Mouse (Mus musculus) brown adipose tissue, adult 24 weeks (tissue): ENCODE data around the gene Gale. TPM values are rescaled to one million over a fixed set of nuclear protein-coding genes. Genes with fewer than 3 reads are reported as not detected.

Experiments used
- H3K27ac ChIP-seq: fragments of 200-500 bp; replicated peaks from 2 replicates; pipeline ENCODE4 v1.5.1; 2012; ENCODE audit warnings: low read depth, mild to moderate bottlenecking, low read length
- H3K4me1 ChIP-seq: fragments of 200-500 bp; 2 replicates; pipeline ENCODE4 v1.6.1; 2012; ENCODE audit warnings: low read length, mixed read lengths; ENCODE audit not compliant: control insufficient read depth, insufficient read depth, insufficient read length
- H3K4me3 ChIP-seq: fragments of 200-500 bp; 2 replicates; pipeline ENCODE4 v1.5.1; 2012; ENCODE audit warnings: low read depth, mild to moderate bottlenecking, low read length, moderate library complexity; ENCODE audit not compliant: insufficient read depth
- polyA plus RNA-seq: library from polyadenylated mRNA; stranded (reverse); fragments of >200 nt; gene quantifications from 2 replicates; pipeline ENCODE4 v1.2.4, GENCODE M21; 2012; ENCODE audit not compliant: missing spikeins, insufficient read depth, insufficient read length

Gene Gale
- polyA plus RNA-seq = 40.3 and 53.3 TPM in 2 replicates

DNA sequence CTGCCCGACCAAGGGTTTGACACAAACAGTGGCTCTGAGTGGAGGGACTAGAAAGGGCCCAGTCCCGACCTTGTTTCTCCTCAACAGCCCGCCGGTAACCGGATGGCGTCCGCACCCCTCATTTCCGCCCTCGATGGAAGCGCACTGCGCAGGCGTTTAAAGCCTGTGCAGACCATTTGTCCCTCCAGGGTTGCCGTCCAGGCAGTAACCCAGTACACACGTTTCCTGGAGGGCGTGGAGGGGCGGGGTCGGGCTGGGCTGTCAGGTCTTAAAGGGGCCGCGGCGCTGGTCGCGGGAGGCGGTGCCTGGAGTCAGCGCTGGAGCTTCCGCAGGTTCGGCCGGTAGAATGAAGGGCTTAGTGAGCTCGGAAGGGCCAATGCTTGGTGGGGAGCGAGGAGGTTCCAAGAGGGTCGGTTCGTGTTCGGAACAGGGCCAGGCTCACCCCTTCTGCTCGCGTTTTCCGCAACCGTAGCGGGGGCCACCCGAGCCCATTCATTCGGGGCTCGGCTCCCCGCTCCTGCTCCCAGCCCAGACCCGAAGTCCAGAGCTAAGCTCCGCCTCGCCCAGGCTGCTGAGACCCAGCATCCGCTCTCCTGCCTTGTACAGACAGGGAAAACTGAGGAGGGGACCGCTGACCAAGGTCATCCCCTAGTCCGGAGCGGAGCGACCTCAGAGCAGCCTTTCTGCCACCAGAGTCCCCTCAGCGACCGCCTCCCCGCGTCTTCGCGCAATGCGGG, at the start of gene Gale:
TSS of gene Gale (plus strand) at position 271 of the 737 bp plus-strand sequence.
- peak within 1 kb of the TSS; percentile 80 for H3K4me3 ChIP-seq
- H3K4me1 ChIP-seq = peaks cover 13% of the 10 kb centered on the region
- peak within 1 kb of the TSS; percentile 99 for H3K27ac ChIP-seq

DNA sequence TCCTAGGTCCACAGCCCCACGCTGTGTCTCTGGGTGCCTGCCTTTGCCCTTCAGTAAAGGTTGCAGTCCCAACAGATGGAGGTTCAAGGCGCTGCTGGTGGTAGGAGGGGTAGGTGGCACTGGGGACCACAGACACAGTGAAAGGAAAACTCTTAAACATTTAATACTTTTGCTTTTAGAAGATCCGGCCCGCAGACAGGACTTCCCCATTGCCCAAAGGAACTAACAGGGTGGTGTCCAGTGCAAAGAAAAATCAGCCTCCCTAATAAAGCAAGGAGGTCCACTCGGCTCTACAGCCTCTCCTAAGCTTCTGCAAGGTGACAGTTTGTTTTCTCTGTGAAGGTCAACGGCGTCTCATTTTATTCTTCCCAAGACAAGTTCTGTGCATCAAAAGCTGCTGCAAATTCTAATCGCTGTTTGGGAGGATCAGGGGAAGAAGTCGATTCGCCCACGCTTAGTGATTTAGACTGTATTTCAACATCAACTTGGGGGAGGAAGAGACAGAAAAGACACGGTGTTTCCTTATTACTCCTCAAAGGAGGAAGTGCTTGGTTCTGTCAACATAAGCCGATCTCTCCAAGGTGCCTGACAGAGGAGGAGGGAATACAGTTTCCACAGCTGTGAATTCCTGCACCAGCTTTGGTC, 44.8 kb upstream of the Gale start:
- no peaks in the 10 kb centered on the region for H3K4me1 ChIP-seq
- peak overlapping the region; percentile 75 for H3K27ac ChIP-seq
- H3K4me3 ChIP-seq = no peak overlapping the region

DNA sequence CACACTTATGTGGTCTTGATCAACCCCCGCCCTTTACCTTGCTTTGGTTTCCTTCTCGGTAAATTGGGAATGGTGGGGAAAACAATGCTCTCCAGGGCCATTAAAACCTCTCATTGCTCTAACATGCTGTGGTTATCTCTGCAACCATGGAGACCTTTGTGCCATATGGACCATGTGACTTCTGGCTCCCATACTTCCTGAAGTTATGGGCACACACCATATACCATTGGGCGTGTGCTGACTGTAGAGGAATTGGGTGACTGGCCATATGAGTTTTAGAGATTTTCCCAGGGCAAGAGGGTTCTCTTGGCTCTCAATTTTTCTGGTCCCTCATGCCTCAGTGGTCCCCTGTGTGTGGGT, 44.3 kb upstream of the Gale start:
- Histone ChIP-seq H3K4me3 (no peak overlapping the region), H3K27ac (peak overlapping the region; percentile 61), H3K4me1 (no peaks in the 10 kb centered on the region)

- Histone ChIP-seq H3K27ac (peak within 1 kb of the TSS; percentile 70), H3K4me1 (no peaks in the 10 kb centered on the region), H3K4me3 (peak within 1 kb of the TSS; percentile 81)
These were observed 43.0 kb upstream of the Gale start, which contains the start of gene Fuca1 for GRCm38 (mm10) chr4:135920304-135921241. Gene Fuca1, plus strand, starts transcription at chr4:135920735.

DNA sequence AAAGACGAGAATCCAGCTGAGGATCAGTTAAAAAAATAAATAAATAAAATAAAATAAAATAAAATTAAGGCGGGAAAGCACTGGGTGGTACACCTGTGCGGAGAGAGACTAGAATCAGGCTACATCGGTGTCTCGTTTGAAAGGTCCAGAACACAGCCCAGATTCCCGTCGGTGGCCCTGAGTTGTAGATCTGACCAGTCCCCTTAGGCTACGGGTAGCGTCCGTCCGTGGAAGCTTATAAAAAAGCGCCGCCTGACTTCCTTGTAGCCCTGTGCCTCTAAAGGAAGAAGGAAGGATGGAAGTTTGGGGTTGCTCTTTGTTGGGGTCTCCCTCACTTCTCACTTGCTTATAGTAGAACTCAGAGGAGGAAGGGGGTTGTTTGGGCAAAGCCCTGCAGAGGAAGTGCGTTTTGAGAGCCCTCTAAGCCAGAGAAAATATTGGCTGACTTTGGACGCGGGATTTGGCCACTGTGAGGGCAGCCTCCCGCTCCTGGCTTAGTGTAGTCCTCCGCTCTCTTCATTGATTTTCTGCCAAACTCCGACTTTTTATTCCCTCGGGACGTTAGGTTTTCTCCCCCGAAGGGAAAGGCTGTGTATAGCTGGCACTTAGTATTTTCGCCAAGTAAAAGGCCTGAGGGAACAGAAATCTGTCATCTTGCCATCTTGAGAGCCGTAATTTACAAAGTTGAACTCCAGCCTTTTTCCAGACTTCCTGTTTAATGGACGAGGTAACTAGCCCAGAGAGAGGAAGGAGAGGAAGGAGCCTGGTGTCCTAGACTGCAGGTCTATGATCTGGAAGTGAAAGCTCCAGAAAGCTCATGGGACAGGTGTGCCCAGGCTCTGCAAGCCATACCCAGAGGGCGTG, 42.0 kb upstream of the Gale start:
- Histone ChIP-seq H3K4me1 (no peaks in the 10 kb centered on the region), H3K4me3 (peak overlapping the region; percentile 81), H3K27ac (peak overlapping the region; percentile 59)

GRCm38 (mm10) chr4:135922190-135922589, 41.3 kb upstream of the Gale start:
- H3K4me1 ChIP-seq = no peaks in the 10 kb centered on the region
- no peak overlapping the region for H3K4me3 ChIP-seq
- peak overlapping the region; percentile 54; the same call in 1 of the 2 replicates for H3K27ac ChIP-seq

DNA sequence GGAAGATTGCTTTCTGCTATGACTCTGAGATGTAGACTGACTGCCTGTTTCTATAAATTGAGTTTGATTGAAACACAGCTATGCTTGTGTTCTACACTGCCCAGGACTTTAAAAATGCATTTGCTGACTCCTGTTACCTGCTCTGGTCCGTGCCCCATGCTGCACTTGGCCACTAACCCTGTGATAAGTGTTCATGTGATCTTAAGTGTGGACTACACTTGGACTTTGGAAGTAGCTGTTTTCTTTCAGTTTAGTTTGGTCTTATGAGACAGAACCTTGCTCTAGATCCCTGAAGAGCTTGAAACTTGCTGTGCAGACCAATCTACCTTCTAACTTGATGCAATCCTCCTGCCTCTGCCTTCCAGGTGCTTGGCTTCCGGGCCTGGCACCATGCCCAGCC, 39.1 kb upstream of the Gale start:
- Histone ChIP-seq H3K4me1 (no peaks in the 10 kb centered on the region), H3K4me3 (no peak overlapping the region), H3K27ac (no peak overlapping the region)

DNA sequence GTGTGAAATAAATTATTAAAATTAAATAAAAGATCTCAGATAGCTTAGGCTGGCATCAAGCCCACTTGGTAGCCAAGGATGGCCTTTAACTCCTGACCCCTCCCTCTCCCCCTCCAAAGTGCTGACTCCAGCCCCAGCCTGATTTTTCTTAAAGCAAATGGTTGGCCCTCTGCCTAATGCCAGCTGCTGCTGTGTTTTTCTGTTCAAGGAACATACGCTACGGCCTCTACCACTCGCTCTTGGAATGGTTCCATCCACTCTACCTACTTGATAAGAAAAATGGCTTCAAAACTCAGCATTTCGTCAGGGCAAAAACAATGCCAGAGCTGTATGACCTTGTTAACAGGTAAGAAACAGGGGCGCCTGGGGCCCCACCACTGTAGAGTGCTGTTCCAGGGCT, 38.2 kb upstream of the Gale start:
- Histone ChIP-seq H3K27ac (no peak overlapping the region), H3K4me3 (no peak overlapping the region), H3K4me1 (no peaks in the 10 kb centered on the region)

GRCm38 (mm10) chr4:135926195-135926808, 37.2 kb upstream of the Gale start:
- H3K27ac ChIP-seq = no peak overlapping the region

DNA sequence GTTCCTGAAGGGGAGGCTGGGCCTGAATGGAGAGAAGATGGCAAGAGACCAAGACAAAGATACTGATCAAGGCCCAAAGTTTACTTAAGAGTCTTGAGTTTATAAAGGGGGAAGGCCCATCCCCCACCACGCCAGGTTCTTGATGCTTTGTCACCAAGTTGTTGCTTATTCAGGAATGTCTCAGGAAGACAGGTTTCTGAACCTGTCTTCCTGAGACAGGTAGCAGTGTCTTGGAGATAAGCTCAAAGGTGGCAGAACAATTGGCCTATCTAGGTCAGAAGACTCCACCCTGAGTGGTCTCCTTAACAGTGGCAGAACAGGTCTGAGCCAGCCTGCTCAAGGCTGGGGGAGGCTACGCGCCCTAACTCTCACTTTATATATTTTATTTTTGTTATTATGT, 36.7 kb upstream of the Gale start:
- Histone ChIP-seq H3K4me3 (no peak overlapping the region), H3K4me1 (no peaks in the 10 kb centered on the region), H3K27ac (no peak overlapping the region)

More at GRCm38 (mm10) chr4:135926195-135926808, 37.2 kb upstream of the Gale start:
- H3K4me3 ChIP-seq = no peak overlapping the region
- H3K4me1 ChIP-seq = no peaks in the 10 kb centered on the region

GRCm38 (mm10) chr4:135928376-135928775, 35.2 kb upstream of the Gale start:
- Histone ChIP-seq H3K4me1 (no peaks in the 10 kb centered on the region), H3K27ac (no peak overlapping the region)

GRCm38 (mm10) chr4:135929405-135929804, 34.1 kb upstream of the Gale start:
- no peak overlapping the region for H3K27ac ChIP-seq

More at GRCm38 (mm10) chr4:135928376-135928775, 35.2 kb upstream of the Gale start:
- no peak overlapping the region for H3K4me3 ChIP-seq

GRCm38 (mm10) chr4:135929828-135930227, 33.7 kb upstream of the Gale start:
- Histone ChIP-seq H3K4me3 (no peak overlapping the region), H3K4me1 (no peaks in the 10 kb centered on the region), H3K27ac (no peak overlapping the region)

More at GRCm38 (mm10) chr4:135929405-135929804, 34.1 kb upstream of the Gale start:
- Histone ChIP-seq H3K4me1 (no peaks in the 10 kb centered on the region), H3K4me3 (no peak overlapping the region)

- Histone ChIP-seq H3K4me1 (no peaks in the 10 kb centered on the region), H3K4me3 (no peak overlapping the region), H3K27ac (no peak overlapping the region)
These were observed 33.3 kb upstream of the Gale start for GRCm38 (mm10) chr4:135930239-135930638.
